Mouse (Mus musculus) embryonic facial prominence, embryonic 13.5 days (tissue): ENCODE data around the gene Pdzd8. TPM values are rescaled to one million over a fixed set of nuclear protein-coding genes. Genes with fewer than 3 reads are reported as not detected.

Experiments
- ATAC-seq: fragments of 200-750 bp; cut with Nextera tagmentation; 2 replicates; pipeline ENCODE4 v1.8.0; 2017; ENCODE audit warnings: low read depth; ENCODE audit not compliant: insufficient number of reproducible peaks, insufficient read depth, low FRiP score, low TSS enrichment
- H3K27ac ChIP-seq: fragments of 300-500 bp; sonication (generic); 2 replicates; pipeline ENCODE4 v1.5.1; 2015; ENCODE audit warnings: moderate library complexity, mild to moderate bottlenecking, inconsistent platforms
- H3K27me3 ChIP-seq: fragments of 300-500 bp; sonication (generic); 2 replicates; pipeline ENCODE4 v1.6.1; 2015; ENCODE audit warnings: mild to moderate bottlenecking, inconsistent platforms
- H3K36me3 ChIP-seq: fragments of 300-500 bp; sonication (generic); 2 replicates; pipeline ENCODE4 v1.6.1; 2015; ENCODE audit warnings: mild to moderate bottlenecking, inconsistent platforms
- H3K4me1 ChIP-seq: fragments of 300-500 bp; sonication (generic); 2 replicates; pipeline ENCODE4 v1.6.1; 2015; ENCODE audit warnings: inconsistent platforms
- H3K4me2 ChIP-seq: fragments of 300-500 bp; sonication (generic); 2 replicates; pipeline ENCODE4 v1.6.1; 2015; ENCODE audit warnings: moderate library complexity, mild to moderate bottlenecking, inconsistent platforms
- H3K4me3 ChIP-seq: fragments of 300-500 bp; sonication (generic); 2 replicates; pipeline ENCODE4 v1.5.1; 2015; ENCODE audit warnings: mild to moderate bottlenecking, inconsistent platforms
- H3K9ac ChIP-seq: fragments of 300-500 bp; sonication (generic); 2 replicates; pipeline ENCODE4 v1.6.1; 2015; ENCODE audit warnings: mild to moderate bottlenecking, inconsistent platforms
- H3K9me3 ChIP-seq: fragments of 300-500 bp; sonication (generic); 2 replicates; pipeline ENCODE4 v1.6.1; 2016; ENCODE audit warnings: inconsistent platforms
- WGBS: fragments of 180-500 bp; shearing (Covaris S2); methylation state at CpG from one replicate; pipeline ENCODE4 v1.1.7; 2015; ENCODE audit warnings: mixed read lengths; 5-methylcytosine and 5-hydroxymethylcytosine counted together
- polyA plus RNA-seq: library from polyadenylated mRNA; unstranded; fragments of >200 nt; fragmentation: Nextera tagmentation; extraction: Ambion mirVana; gene quantifications from 2 replicates; pipeline ENCODE4 v1.2.1, GENCODE M21; 2015

Gene Pdzd8
- polyA plus RNA-seq = 11.4 and 13.2 TPM in 2 replicates

- peak within 1 kb of the TSS; percentile 88 for H3K9ac ChIP-seq
- no peaks in the 10 kb centered on the region for H3K27me3 ChIP-seq
- no peaks in the 10 kb centered on the region for H3K36me3 ChIP-seq
- H3K4me1 ChIP-seq = peaks cover 25% of the 10 kb centered on the region
- H3K4me3 ChIP-seq = peak within 1 kb of the TSS; percentile 93
- peak; percentile 93 for ATAC-seq
- peak within 1 kb of the TSS; percentile 89 for H3K27ac ChIP-seq
- under 1% methylated on average over 87 of the region's 91 CpGs for WGBS
- peak within 1 kb of the TSS; percentile 99 for H3K4me2 ChIP-seq
- no peaks in the 10 kb centered on the region for H3K9me3 ChIP-seq
Measured at GRCm38 (mm10) chr19:59345658-59346283, at the start of gene Pdzd8. Gene Pdzd8, minus strand, starts transcription at chr19:59345780.

- WGBS = 27% methylated on average over 8 of the region's 8 CpGs
- Histone ChIP-seq H3K9me3 (no peaks in the 10 kb centered on the region), H3K9ac (no peak overlapping the region), H3K36me3 (no peaks in the 10 kb centered on the region), H3K27me3 (peaks cover 14% of the 10 kb centered on the region), H3K27ac (no peak overlapping the region), H3K4me1 (peaks cover 8% of the 10 kb centered on the region; the same call in 1 of the 2 replicates), H3K4me3 (no peak overlapping the region), H3K4me2 (no peak overlapping the region)
- ATAC-seq = no peak
Measured at GRCm38 (mm10) chr19:59393777-59394441, 48.3 kb upstream of the Pdzd8 start.

- peak; percentile 52; the same call in 1 of the 2 replicates for ATAC-seq
- Histone ChIP-seq H3K27ac (no peak overlapping the region), H3K9me3 (no peaks in the 10 kb centered on the region), H3K4me2 (peak overlapping the region; percentile 48), H3K4me1 (peaks cover 5% of the 10 kb centered on the region; the same call in 1 of the 2 replicates), H3K9ac (no peak overlapping the region), H3K36me3 (no peaks in the 10 kb centered on the region), H3K27me3 (peaks cover 10% of the 10 kb centered on the region), H3K4me3 (peak overlapping the region; percentile 27)
- 14% methylated on average over 15 of the region's 15 CpGs for WGBS
Measured at GRCm38 (mm10) chr19:59388847-59389606, 43.4 kb upstream of the Pdzd8 start.

GRCm38 (mm10) chr19:59388399-59388798 is 42.8 kb upstream of the Pdzd8 start:
- peaks cover 4% of the 10 kb centered on the region; the same call in 1 of the 2 replicates for H3K4me1 ChIP-seq
- no peak overlapping the region for H3K9ac ChIP-seq
- peak overlapping the region; percentile 27; the same call in 1 of the 2 replicates for H3K4me3 ChIP-seq
- no peak for ATAC-seq
- peak overlapping the region; percentile 48 for H3K4me2 ChIP-seq
- no peaks in the 10 kb centered on the region for H3K9me3 ChIP-seq
- 6% methylated on average over 5 of the region's 5 CpGs for WGBS
- H3K36me3 ChIP-seq = no peaks in the 10 kb centered on the region
- H3K27ac ChIP-seq = no peak overlapping the region
- peaks cover 10% of the 10 kb centered on the region for H3K27me3 ChIP-seq

- no peak for ATAC-seq
Measured at GRCm38 (mm10) chr19:59387178-59387577, 41.6 kb upstream of the Pdzd8 start.

GRCm38 (mm10) chr19:59384582-59385495 is 39.3 kb upstream of the Pdzd8 start:
- Histone ChIP-seq H3K4me2 (no peak overlapping the region), H3K9ac (no peak overlapping the region), H3K4me1 (peaks cover 4% of the 10 kb centered on the region; the same call in 1 of the 2 replicates), H3K27ac (no peak overlapping the region), H3K36me3 (no peaks in the 10 kb centered on the region), H3K4me3 (no peak overlapping the region), H3K9me3 (no peaks in the 10 kb centered on the region), H3K27me3 (peaks cover 10% of the 10 kb centered on the region; the same call in 1 of the 2 replicates)
- no peak for ATAC-seq
- 93% methylated on average over 7 of the region's 7 CpGs for WGBS

More at GRCm38 (mm10) chr19:59387178-59387577, 41.6 kb upstream of the Pdzd8 start:
- no peaks in the 10 kb centered on the region for H3K36me3 ChIP-seq
- H3K4me1 ChIP-seq = peaks cover 4% of the 10 kb centered on the region; the same call in 1 of the 2 replicates
- 63% methylated on average over 1 of the region's 1 CpGs for WGBS
- H3K4me2 ChIP-seq = no peak overlapping the region
- no peak overlapping the region for H3K9ac ChIP-seq
- no peak overlapping the region for H3K27ac ChIP-seq
- H3K9me3 ChIP-seq = no peaks in the 10 kb centered on the region
- H3K4me3 ChIP-seq = no peak overlapping the region
- peaks cover 10% of the 10 kb centered on the region for H3K27me3 ChIP-seq

- H3K4me1 ChIP-seq = no peaks in the 10 kb centered on the region
- H3K9ac ChIP-seq = no peak overlapping the region
- no peak for ATAC-seq
- no peak overlapping the region for H3K4me3 ChIP-seq
- no peak overlapping the region for H3K4me2 ChIP-seq
- H3K36me3 ChIP-seq = no peaks in the 10 kb centered on the region
- H3K27ac ChIP-seq = no peak overlapping the region
- no peaks in the 10 kb centered on the region for H3K9me3 ChIP-seq
- peaks cover 1% of the 10 kb centered on the region; the same call in 1 of the 2 replicates for H3K27me3 ChIP-seq
Measured at GRCm38 (mm10) chr19:59382416-59382917, 36.9 kb upstream of the Pdzd8 start.

GRCm38 (mm10) chr19:59379995-59380394 is 34.4 kb upstream of the Pdzd8 start:
- Histone ChIP-seq H3K9ac (no peak overlapping the region), H3K4me2 (no peak overlapping the region), H3K36me3 (no peaks in the 10 kb centered on the region), H3K4me3 (no peak overlapping the region), H3K4me1 (no peaks in the 10 kb centered on the region), H3K27me3 (no peaks in the 10 kb centered on the region), H3K9me3 (peaks cover 7% of the 10 kb centered on the region; the same call in 1 of the 2 replicates), H3K27ac (no peak overlapping the region)
- ATAC-seq = no peak
- WGBS = 42% methylated on average over 1 of the region's 1 CpGs

GRCm38 (mm10) chr19:59376481-59376880 is 30.9 kb upstream of the Pdzd8 start:
- Histone ChIP-seq H3K27me3 (no peaks in the 10 kb centered on the region), H3K27ac (no peak overlapping the region), H3K4me2 (no peak overlapping the region), H3K4me3 (no peak overlapping the region), H3K9ac (no peak overlapping the region), H3K4me1 (no peaks in the 10 kb centered on the region), H3K9me3 (peaks cover 7% of the 10 kb centered on the region; the same call in 1 of the 2 replicates), H3K36me3 (no peaks in the 10 kb centered on the region)
- WGBS = 69% methylated on average over 2 of the region's 2 CpGs
- no peak for ATAC-seq

GRCm38 (mm10) chr19:59374940-59375339 is 29.4 kb upstream of the Pdzd8 start:
- Histone ChIP-seq H3K27me3 (no peaks in the 10 kb centered on the region), H3K4me2 (no peak overlapping the region), H3K9me3 (peaks cover 7% of the 10 kb centered on the region; the same call in 1 of the 2 replicates), H3K27ac (no peak overlapping the region), H3K9ac (no peak overlapping the region), H3K36me3 (no peaks in the 10 kb centered on the region), H3K4me3 (no peak overlapping the region), H3K4me1 (no peaks in the 10 kb centered on the region)
- no peak for ATAC-seq
- 77% methylated on average over 6 of the region's 6 CpGs for WGBS
